Mouse (Mus musculus) gastrocnemius, postnatal 25 days (tissue): ENCODE measurements around the gene Fhl2. TPM values are rescaled to one million over a fixed set of nuclear protein-coding genes. Genes with fewer than 3 reads are reported as not detected.
A peak's percentile ranks its signal among the peaks of the same experiment; 100 is the strongest.
"Not testable (repeated sequence)": the region's sequence is repeated elsewhere in the genome, so short reads cannot be mapped to it uniquely, and the experiment has no call there.

Experiments
- DNase-seq: peaks from one replicate; pipeline ENCODE4 v3.0.0; 2022
- total RNA-seq, 2 experiments: library from RNA; stranded (reverse); gene quantifications; 1 replicate in 1 of 2; 2 replicates in 1 of 2; pipeline ENCODE4 v1.2.3; 2021

Fhl2 gene
- total RNA-seq, 2 experiments from 2014 or later, result 1.7 to 5.9 TPM

- DNase-seq, result no peak
These were observed 4.3 kb downstream of the Fhl2 start for GRCm38 (mm10) chr1:43192471-43192870.

GRCm38 (mm10) chr1:43191078-43191477 lies 5.7 kb downstream of the Fhl2 start:
- no peak for DNase-seq

GRCm38 (mm10) chr1:43188893-43189292 lies 7.9 kb downstream of the Fhl2 start:
- not testable (repeated sequence) for DNase-seq

GRCm38 (mm10) chr1:43186334-43186733 lies 10.4 kb downstream of the Fhl2 start:
- DNase-seq, result no peak

GRCm38 (mm10) chr1:43180912-43181311 lies 15.9 kb downstream of the Fhl2 start:
- no peak for DNase-seq

- no peak for DNase-seq
These were observed 18.0 kb downstream of the Fhl2 start for GRCm38 (mm10) chr1:43178780-43179179.

GRCm38 (mm10) chr1:43178378-43178777 lies 18.4 kb downstream of the Fhl2 start:
- no peak for DNase-seq

- DNase-seq, result peak; percentile 62
These were observed 23.2 kb downstream of the Fhl2 start for GRCm38 (mm10) chr1:43173283-43174226.

- no peak for DNase-seq
These were observed 25.0 kb downstream of the Fhl2 start for GRCm38 (mm10) chr1:43171816-43172215.

GRCm38 (mm10) chr1:43171093-43171492 lies 25.7 kb downstream of the Fhl2 start:
- no peak for DNase-seq

- DNase-seq, result no peak
These were observed 27.1 kb downstream of the Fhl2 start for GRCm38 (mm10) chr1:43169661-43170060.

GRCm38 (mm10) chr1:43169227-43169626 lies 27.6 kb downstream of the Fhl2 start:
- no peak for DNase-seq

GRCm38 (mm10) chr1:43168618-43169017 lies 28.2 kb downstream of the Fhl2 start:
- no peak for DNase-seq

GRCm38 (mm10) chr1:43168026-43168425 lies 28.8 kb downstream of the Fhl2 start:
- DNase-seq, result no peak

- no peak for DNase-seq
These were observed 32.2 kb downstream of the Fhl2 start for GRCm38 (mm10) chr1:43164582-43164981.

GRCm38 (mm10) chr1:43163467-43164418 lies 33.0 kb downstream of the Fhl2 start:
- DNase-seq, result peak; percentile 60

- DNase-seq, result no peak
These were observed 33.7 kb downstream of the Fhl2 start for GRCm38 (mm10) chr1:43163084-43163466.

- DNase-seq, result no peak
These were observed 34.4 kb downstream of the Fhl2 start for GRCm38 (mm10) chr1:43162394-43162793.

GRCm38 (mm10) chr1:43159429-43159828 lies 37.4 kb downstream of the Fhl2 start:
- DNase-seq, result no peak

- no peak for DNase-seq
These were observed 38.9 kb downstream of the Fhl2 start for GRCm38 (mm10) chr1:43157907-43158306.

- DNase-seq, result no peak
These were observed 42.3 kb downstream of the Fhl2 start for GRCm38 (mm10) chr1:43154491-43154890.

GRCm38 (mm10) chr1:43153538-43153937 lies 43.2 kb downstream of the Fhl2 start:
- no peak for DNase-seq

- no peak for DNase-seq
These were observed 44.2 kb downstream of the Fhl2 start for GRCm38 (mm10) chr1:43152626-43153025.
